Mouse (Mus musculus) kidney, embryonic 16.5 days (tissue): ENCODE measurements around the gene Rspry1. TPM values are rescaled to one million over a fixed set of nuclear protein-coding genes. Genes with fewer than 3 reads are reported as not detected.

Source experiments
- ATAC-seq: fragments of 200-750 bp; cut with Nextera tagmentation; 2 replicates; pipeline ENCODE4 v1.8.0; 2017; ENCODE audit warnings: moderate TSS enrichment; ENCODE audit not compliant: low FRiP score, low TSS enrichment
- H3K27ac ChIP-seq: fragments of 300-500 bp; sonication (generic); 2 replicates; pipeline ENCODE4 v1.5.1; 2014; ENCODE audit warnings: low read length
- H3K27me3 ChIP-seq: fragments of 300-500 bp; sonication (generic); 2 replicates; pipeline ENCODE4 v1.6.1; 2014; ENCODE audit warnings: low read length, control low read depth, mixed read lengths; ENCODE audit not compliant: insufficient read depth
- H3K36me3 ChIP-seq: fragments of 300-500 bp; sonication (generic); 2 replicates; pipeline ENCODE4 v1.6.1; 2014; ENCODE audit warnings: low read length, control low read depth, mixed read lengths; ENCODE audit not compliant: insufficient read depth
- H3K4me1 ChIP-seq: fragments of 300-500 bp; sonication (generic); 2 replicates; pipeline ENCODE4 v1.6.1; 2014; ENCODE audit warnings: low read length, control low read depth, mixed read lengths; ENCODE audit not compliant: insufficient read depth
- H3K4me2 ChIP-seq: fragments of 300-500 bp; sonication (generic); replicated peaks from 2 replicates; pipeline ENCODE4 v1.6.1; 2014; ENCODE audit warnings: low read depth, low read length
- H3K4me3 ChIP-seq: fragments of 300-500 bp; sonication (generic); 2 replicates; pipeline ENCODE4 v1.5.1; 2014; ENCODE audit warnings: mild to moderate bottlenecking, low read length
- H3K9ac ChIP-seq: fragments of 300-500 bp; sonication (generic); replicated peaks from 2 replicates; pipeline ENCODE4 v1.6.1; 2014; ENCODE audit warnings: low read length
- H3K9me3 ChIP-seq: fragments of 300-500 bp; sonication (generic); 2 replicates; pipeline ENCODE4 v1.6.1; 2016; ENCODE audit warnings: low read length, control low read depth
- WGBS: fragments of 180-500 bp; shearing (Covaris S2); extraction: QIAGEN DNeasy Blood & Tissue Kit; methylation state at CpG from one replicate; pipeline ENCODE4 v1.1.7; 2014; 5-methylcytosine and 5-hydroxymethylcytosine counted together
- polyA plus RNA-seq: library from polyadenylated mRNA; unstranded; fragments of >200 nt; fragmentation: Nextera tagmentation; extraction: Ambion mirVana; gene quantifications from 2 replicates; pipeline ENCODE4 v1.2.1, GENCODE M21; 2015

Gene Rspry1
- polyA plus RNA-seq, 1 experiment from 2014 or later: 39.1 TPM

GRCm38 (mm10) chr8:94600478-94600877 lies 1.3 kb upstream of the Rspry1 start:
- Histone ChIP-seq H3K36me3 (no peaks in the 10 kb centered on the region), H3K9ac (peak overlapping the region; percentile 95), H3K4me2 (peak overlapping the region; percentile 76), H3K4me1 (peaks cover 22% of the 10 kb centered on the region), H3K9me3 (no peaks in the 10 kb centered on the region), H3K27me3 (no peaks in the 10 kb centered on the region), H3K4me3 (peak overlapping the region; percentile 99), H3K27ac (no peak overlapping the region)
- 8% methylated on average over 5 of the region's 5 CpGs for WGBS
- no peak for ATAC-seq

GRCm38 (mm10) chr8:94601034-94601606 lies 617 bp upstream of the Rspry1 start:
- no peaks in the 10 kb centered on the region for H3K36me3 ChIP-seq
- peak overlapping the region; percentile 95 for H3K9ac ChIP-seq
- peak; percentile 46 for ATAC-seq
- peaks cover 22% of the 10 kb centered on the region for H3K4me1 ChIP-seq
- H3K27ac ChIP-seq: peak overlapping the region; percentile 96
- H3K4me3 ChIP-seq: peak overlapping the region; percentile 99
- peak overlapping the region; percentile 76 for H3K4me2 ChIP-seq
- H3K27me3 ChIP-seq: no peaks in the 10 kb centered on the region
- WGBS: under 1% methylated on average over 51 of the region's 51 CpGs
- no peaks in the 10 kb centered on the region for H3K9me3 ChIP-seq

- Histone ChIP-seq H3K27me3 (no peaks in the 10 kb centered on the region), H3K4me3 (peak overlapping the region; percentile 99), H3K4me2 (peak overlapping the region; percentile 95), H3K9me3 (no peaks in the 10 kb centered on the region), H3K9ac (peak overlapping the region; percentile 85), H3K27ac (peak overlapping the region; percentile 87), H3K36me3 (0 out of 2 replicates have a peak, but pooled peaks cover 3% of the 10 kb centered on the region), H3K4me1 (peaks cover 22% of the 10 kb centered on the region)
- under 1% methylated on average over 31 of the region's 31 CpGs for WGBS
- peak; percentile 3; the same call in 1 of the 2 replicates for ATAC-seq
Observed at GRCm38 (mm10) chr8:94602471-94603131, 864 bp downstream of the Rspry1 start.

- 0 out of 2 replicates have a peak, but pooled peaks cover 3% of the 10 kb centered on the region for H3K36me3 ChIP-seq
- no peaks in the 10 kb centered on the region for H3K9me3 ChIP-seq
- H3K4me2 ChIP-seq: no peak overlapping the region
- ATAC-seq: no peak
- H3K27me3 ChIP-seq: no peaks in the 10 kb centered on the region
- H3K4me3 ChIP-seq: no peak overlapping the region
- no peak overlapping the region for H3K9ac ChIP-seq
- H3K27ac ChIP-seq: no peak overlapping the region
- H3K4me1 ChIP-seq: peaks cover 22% of the 10 kb centered on the region
- 82% methylated on average over 2 of the region's 2 CpGs for WGBS
Observed at GRCm38 (mm10) chr8:94604030-94604429, 2.3 kb downstream of the Rspry1 start.

- Histone ChIP-seq H3K36me3 (0 out of 2 replicates have a peak, but pooled peaks cover 3% of the 10 kb centered on the region), H3K4me1 (peaks cover 13% of the 10 kb centered on the region), H3K9me3 (no peaks in the 10 kb centered on the region), H3K9ac (no peak overlapping the region), H3K27ac (no peak overlapping the region), H3K4me3 (no peak overlapping the region), H3K27me3 (no peaks in the 10 kb centered on the region), H3K4me2 (no peak overlapping the region)
- ATAC-seq: no peak
- WGBS: 96% methylated on average over 5 of the region's 5 CpGs
Observed at GRCm38 (mm10) chr8:94607064-94607463, 5.3 kb downstream of the Rspry1 start.

- no peaks in the 10 kb centered on the region for H3K4me1 ChIP-seq
- no peak overlapping the region for H3K9ac ChIP-seq
- no peaks in the 10 kb centered on the region for H3K9me3 ChIP-seq
- WGBS: 90% methylated on average over 1 of the region's 1 CpGs
- no peak overlapping the region for H3K4me2 ChIP-seq
- H3K36me3 ChIP-seq: peaks cover 11% of the 10 kb centered on the region; the same call in 1 of the 2 replicates
- H3K27ac ChIP-seq: no peak overlapping the region
- ATAC-seq: no peak
- no peak overlapping the region for H3K4me3 ChIP-seq
- no peaks in the 10 kb centered on the region for H3K27me3 ChIP-seq
Observed at GRCm38 (mm10) chr8:94624885-94625284, 23.1 kb downstream of the Rspry1 start.

GRCm38 (mm10) chr8:94633564-94634194 lies 31.9 kb downstream of the Rspry1 start:
- Histone ChIP-seq H3K27me3 (no peaks in the 10 kb centered on the region), H3K36me3 (peaks cover 37% of the 10 kb centered on the region), H3K27ac (no peak overlapping the region), H3K4me1 (no peaks in the 10 kb centered on the region), H3K4me2 (no peak overlapping the region), H3K9ac (no peak overlapping the region), H3K9me3 (no peaks in the 10 kb centered on the region), H3K4me3 (no peak overlapping the region)
- no peak for ATAC-seq
- whole genome bisulfite sequencing: 84% methylated on average over 2 of the region's 2 CpGs

- Histone ChIP-seq H3K27me3 (no peaks in the 10 kb centered on the region), H3K4me2 (no peak overlapping the region), H3K9me3 (no peaks in the 10 kb centered on the region), H3K36me3 (peaks cover 41% of the 10 kb centered on the region), H3K4me3 (no peak overlapping the region), H3K27ac (no peak overlapping the region), H3K4me1 (no peaks in the 10 kb centered on the region), H3K9ac (no peak overlapping the region)
- ATAC-seq: no peak
Observed at GRCm38 (mm10) chr8:94634211-94634610, 32.5 kb downstream of the Rspry1 start.

GRCm38 (mm10) chr8:94641183-94641582 lies 39.4 kb downstream of the Rspry1 start:
- 96% methylated on average over 2 of the region's 2 CpGs for WGBS
- Histone ChIP-seq H3K4me1 (no peaks in the 10 kb centered on the region), H3K4me2 (no peak overlapping the region), H3K27me3 (no peaks in the 10 kb centered on the region), H3K4me3 (no peak overlapping the region), H3K9me3 (no peaks in the 10 kb centered on the region), H3K36me3 (peaks cover 48% of the 10 kb centered on the region), H3K27ac (no peak overlapping the region), H3K9ac (no peak overlapping the region)
- no peak for ATAC-seq

- Histone ChIP-seq H3K4me3 (no peak overlapping the region), H3K27ac (no peak overlapping the region), H3K36me3 (peaks cover 55% of the 10 kb centered on the region), H3K4me2 (no peak overlapping the region), H3K27me3 (no peaks in the 10 kb centered on the region), H3K4me1 (no peaks in the 10 kb centered on the region), H3K9ac (no peak overlapping the region), H3K9me3 (no peaks in the 10 kb centered on the region)
- ATAC-seq: no peak
- WGBS: 88% methylated on average over 3 of the region's 3 CpGs
Observed at GRCm38 (mm10) chr8:94641938-94642337, 40.2 kb downstream of the Rspry1 start.
